In genomic region chr14:8098687-8098995, GRCm38 (mm10) we compare ENCODE assay signal across 8 mouse cellular contexts. TPM values are rescaled to one million over a fixed set of nuclear protein-coding genes. Genes with fewer than 3 reads are reported as not detected.
DNase-seq lines count a peak whose midpoint lies in the region; ATAC-seq and TF ChIP-seq lines count a peak whose summit lies in the region.

No protein-coding gene starts in this region.

- H3K4me3 ChIP-seq in lung, embryonic 14.5 days (ENCODE audit: low read depth, low read length) = peak overlapping the region; percentile 87
- peak overlapping the region; percentile 93 for H3K4me3 ChIP-seq in neural tube, embryonic 14.5 days (ENCODE audit: low read depth, low read length)

- 1% methylated on average over 5 of the region's 5 CpGs for WGBS in lung, embryonic 14.5 days
- WGBS in neural tube, embryonic 14.5 days = 3% methylated on average over 5 of the region's 5 CpGs

- no peaks in the 10 kb centered on the region for H3K9me3 ChIP-seq in lung, embryonic 14.5 days (ENCODE audit: low read depth, low read length)
- H3K9me3 ChIP-seq in neural tube, embryonic 14.5 days (ENCODE audit: control insufficient read depth, low read length) = no peaks in the 10 kb centered on the region

- peak overlapping the region; percentile 74 for H3K4me2 ChIP-seq in lung, embryonic 14.5 days
- peak overlapping the region; percentile 72 for H3K4me2 ChIP-seq in neural tube, embryonic 14.5 days (ENCODE audit: low read depth, low read length)

- no peak for ATAC-seq in lung, embryonic 14.5 days (ENCODE audit: insufficient read depth)
- ATAC-seq in neural tube, embryonic 14.5 days (ENCODE audit: low read depth) = no peak; the same call in 1 of the 2 replicates

- H3K4me1 ChIP-seq in lung, embryonic 14.5 days (ENCODE audit: insufficient read depth) = peaks cover 9% of the 10 kb centered on the region
- H3K4me1 ChIP-seq in neural tube, embryonic 14.5 days (ENCODE audit: control insufficient read depth, insufficient read depth, low read length) = peaks cover 16% of the 10 kb centered on the region

- intact Hi-C loops in left cerebral cortex, postnatal 14 days (cut with DNase I) = loop anchor here (5.0 to 10.0 kb wide), 3 partner anchors 44 to 146 kb away; no protein-coding TSS in a partner anchor

- no peaks in the 10 kb centered on the region for H3K27me3 ChIP-seq in lung, embryonic 14.5 days (ENCODE audit: insufficient read depth, low read length)
- H3K27me3 ChIP-seq in neural tube, embryonic 14.5 days (ENCODE audit: control insufficient read depth, insufficient read depth, low read length) = no peaks in the 10 kb centered on the region

- H3K9ac ChIP-seq in lung, embryonic 14.5 days = peak overlapping the region; percentile 68
- peak overlapping the region; percentile 92 for H3K9ac ChIP-seq in neural tube, embryonic 14.5 days (replicated peaks; ENCODE audit: low read depth, low read length)

- TF ChIP-seq CTCF in lung, embryonic 14.5 days (IDR thresholded peaks at IDR 0.05; ENCODE audit: low read depth) = no peak

- H3K36me3 ChIP-seq in lung, embryonic 14.5 days (ENCODE audit: insufficient read depth) = 0 out of 2 replicates have a peak, but pooled peaks cover 3% of the 10 kb centered on the region
- no peaks in the 10 kb centered on the region for H3K36me3 ChIP-seq in neural tube, embryonic 14.5 days (ENCODE audit: control insufficient read depth, insufficient read depth, low read length)

- DNase-seq in lung, embryonic 14.5 days = no peak
- DNase-seq in lung, adult 18-20 months = no peak
- DNase-seq in embryo, embryonic 11 days = peak; percentile 39
- DNase-seq in induced T-regulatory cell, adult 2 months (ENCODE audit: low read depth) = peak; percentile 52
- DNase-seq in left cerebral cortex, postnatal 14 days (ENCODE audit: low spot score in 2 of 2) = no peak
- no peak for DNase-seq in layer of hippocampus, postnatal 14 days (ENCODE audit: low spot score in 2 of 2)
- DNase-seq in left cerebral cortex, adult 9 months (ENCODE audit: low spot score in 2 of 2) = no peak

- H3K27ac ChIP-seq in lung, embryonic 14.5 days (ENCODE audit: low read depth) = no peak overlapping the region
- H3K27ac ChIP-seq in neural tube, embryonic 14.5 days (ENCODE audit: low read depth, low read length) = peak overlapping the region; percentile 82

RNA-seq across cellular contexts. Expression of gene Pxk, which starts 0.6 kb away (rescaled TPM):
- 31.2 and 33.3 TPM in 2 replicates for polyA plus RNA-seq in lung, embryonic 14.5 days (2014; fragmentation: Nextera tagmentation; extraction: Ambion mirVana)
- 76.5 and 85.0 TPM in 2 replicates for polyA plus RNA-seq in neural tube, embryonic 14.5 days (2014; fragmentation: Nextera tagmentation; extraction: Ambion mirVana)
- 10 to 100 TPM; 29.5 to 29.6 TPM for total RNA-seq in left cerebral cortex, postnatal 14 days (2021)
- 10 to 100 TPM; 25.7 to 26.4 TPM for total RNA-seq in layer of hippocampus, postnatal 14 days (2021)

RNA-seq across cellular contexts. Expression of gene Rpp14, which starts 18.5 kb away (rescaled TPM):
- polyA plus RNA-seq in lung, embryonic 14.5 days (2014; fragmentation: Nextera tagmentation; extraction: Ambion mirVana) = 51.4 and 60.1 TPM in 2 replicates
- polyA plus RNA-seq in neural tube, embryonic 14.5 days (2014; fragmentation: Nextera tagmentation; extraction: Ambion mirVana) = 54.0 and 55.3 TPM in 2 replicates
- 10 to 100 TPM; 28.0 to 28.9 TPM for total RNA-seq in left cerebral cortex, postnatal 14 days (2021)
- 10 to 100 TPM; 24.5 to 25.4 TPM for total RNA-seq in layer of hippocampus, postnatal 14 days (2021)

Comparison
In these comparisons a context has a peak if more than half of its experiments do, and no peak if none do; other contexts are left out.
1. DNase-seq: peak in embryo, embryonic 11 days (single experiment) and induced T-regulatory cell, adult 2 months (single experiment); none in lung, embryonic 14.5 days (single experiment), lung, adult 18-20 months (0 of 2), left cerebral cortex, postnatal 14 days (0 of 2), layer of hippocampus, postnatal 14 days (0 of 2) and left cerebral cortex, adult 9 months (0 of 2).